Mouse (Mus musculus): ENCODE measurements at regions not wholly inside any gene's neighbourhood (a gene's known extent, or its start where the extent isn't known, plus 50 kb on each side); places are given as distances from the start of the nearest gene placed in this dataset.

- no peaks in the 10 kb centered on the region for H3K36me3 ChIP-seq (ENCODE audit: insufficient read depth, low read length)
- no peak overlapping the region for H3K4me2 ChIP-seq (replicated peaks; ENCODE audit: low read depth, low read length)
- no peaks in the 10 kb centered on the region for H3K27me3 ChIP-seq (ENCODE audit: insufficient read depth, low read length)
- no peak overlapping the region for H3K9ac ChIP-seq (replicated peaks; ENCODE audit: low read length)
- no peak for ATAC-seq (ENCODE audit: low FRiP score, low TSS enrichment)
- 92% methylated on average over 7 of the region's 7 CpGs for WGBS
- H3K9me3 ChIP-seq (ENCODE audit: low read length) = no peaks in the 10 kb centered on the region
- no peak overlapping the region for H3K4me3 ChIP-seq (ENCODE audit: low read length)
- no peaks in the 10 kb centered on the region for H3K4me1 ChIP-seq (ENCODE audit: insufficient read depth, low read length)
- H3K27ac ChIP-seq (ENCODE audit: low read length) = no peak overlapping the region
Measured at GRCm38 (mm10) chr1:137593732-137594131, 581.8 kb downstream of the Ptprc start.

- no peaks in the 10 kb centered on the region for H3K27me3 ChIP-seq (ENCODE audit: insufficient read depth, low read length)
- no peak for ATAC-seq (ENCODE audit: low FRiP score, low TSS enrichment)
- H3K36me3 ChIP-seq (ENCODE audit: insufficient read depth, low read length) = no peaks in the 10 kb centered on the region
- no peaks in the 10 kb centered on the region for H3K9me3 ChIP-seq (ENCODE audit: low read length)
- H3K27ac ChIP-seq (ENCODE audit: low read length) = no peak overlapping the region
- no peaks in the 10 kb centered on the region for H3K4me1 ChIP-seq (ENCODE audit: insufficient read depth, low read length)
- H3K9ac ChIP-seq (replicated peaks; ENCODE audit: low read length) = no peak overlapping the region
- 52% methylated on average over 2 of the region's 2 CpGs for WGBS
- no peak overlapping the region for H3K4me2 ChIP-seq (replicated peaks; ENCODE audit: low read depth, low read length)
- H3K4me3 ChIP-seq (ENCODE audit: low read length) = no peak overlapping the region
Measured at GRCm38 (mm10) chr1:137591891-137592290, 583.6 kb downstream of the Ptprc start.

- no peaks in the 10 kb centered on the region for H3K36me3 ChIP-seq (ENCODE audit: insufficient read depth, low read length)
- no peak overlapping the region for H3K9ac ChIP-seq (replicated peaks; ENCODE audit: low read length)
- H3K4me1 ChIP-seq (ENCODE audit: insufficient read depth, low read length) = no peaks in the 10 kb centered on the region
- no peaks in the 10 kb centered on the region for H3K27me3 ChIP-seq (ENCODE audit: insufficient read depth, low read length)
- no peak overlapping the region for H3K4me3 ChIP-seq (ENCODE audit: low read length)
- H3K27ac ChIP-seq (ENCODE audit: low read length) = no peak overlapping the region
- ATAC-seq (ENCODE audit: low FRiP score, low TSS enrichment) = no peak
- no peaks in the 10 kb centered on the region for H3K9me3 ChIP-seq (ENCODE audit: low read length)
- 54% methylated on average over 3 of the region's 3 CpGs for WGBS
- no peak overlapping the region for H3K4me2 ChIP-seq (replicated peaks; ENCODE audit: low read depth, low read length)
Measured at GRCm38 (mm10) chr1:137591295-137591694, 584.2 kb downstream of the Ptprc start.

- Histone ChIP-seq H3K27me3 (ENCODE audit: insufficient read depth, low read length) (no peaks in the 10 kb centered on the region), H3K9me3 (ENCODE audit: low read length) (no peaks in the 10 kb centered on the region), H3K9ac (replicated peaks; ENCODE audit: low read length) (no peak overlapping the region), H3K4me1 (ENCODE audit: insufficient read depth, low read length) (no peaks in the 10 kb centered on the region), H3K36me3 (ENCODE audit: insufficient read depth, low read length) (no peaks in the 10 kb centered on the region), H3K4me2 (replicated peaks; ENCODE audit: low read depth, low read length) (no peak overlapping the region), H3K27ac (ENCODE audit: low read length) (no peak overlapping the region), H3K4me3 (ENCODE audit: low read length) (no peak overlapping the region)
- ATAC-seq (ENCODE audit: low FRiP score, low TSS enrichment) = no peak
- WGBS = 81% methylated on average over 6 of the region's 6 CpGs
Measured at GRCm38 (mm10) chr1:137588304-137589300, 586.9 kb downstream of the Ptprc start.

- H3K27me3 ChIP-seq (ENCODE audit: insufficient read depth, low read length) = no peaks in the 10 kb centered on the region
- ATAC-seq (ENCODE audit: low FRiP score, low TSS enrichment) = no peak
- no peak overlapping the region for H3K4me2 ChIP-seq (replicated peaks; ENCODE audit: low read depth, low read length)
- H3K9me3 ChIP-seq (ENCODE audit: low read length) = no peaks in the 10 kb centered on the region
- no peak overlapping the region for H3K4me3 ChIP-seq (ENCODE audit: low read length)
- no peaks in the 10 kb centered on the region for H3K36me3 ChIP-seq (ENCODE audit: insufficient read depth, low read length)
- H3K9ac ChIP-seq (replicated peaks; ENCODE audit: low read length) = no peak overlapping the region
- 83% methylated on average over 12 of the region's 12 CpGs for WGBS
- H3K27ac ChIP-seq (ENCODE audit: low read length) = no peak overlapping the region
- H3K4me1 ChIP-seq (ENCODE audit: insufficient read depth, low read length) = no peaks in the 10 kb centered on the region
Measured at GRCm38 (mm10) chr1:137587481-137588228, 587.9 kb downstream of the Ptprc start.

GRCm38 (mm10) chr1:137584696-137585095 lies 590.8 kb downstream of the Ptprc start:
- H3K9ac ChIP-seq (replicated peaks; ENCODE audit: low read length) = no peak overlapping the region
- 74% methylated on average over 6 of the region's 6 CpGs for WGBS
- ATAC-seq (ENCODE audit: low FRiP score, low TSS enrichment) = no peak

GRCm38 (mm10) chr1:137584104-137584675 lies 591.3 kb downstream of the Ptprc start:
- WGBS = 87% methylated on average over 13 of the region's 13 CpGs
- Histone ChIP-seq H3K27me3 (ENCODE audit: insufficient read depth, low read length) (no peaks in the 10 kb centered on the region), H3K9me3 (ENCODE audit: low read length) (no peaks in the 10 kb centered on the region), H3K27ac (ENCODE audit: low read length) (no peak overlapping the region), H3K4me1 (ENCODE audit: insufficient read depth, low read length) (no peaks in the 10 kb centered on the region), H3K4me2 (replicated peaks; ENCODE audit: low read depth, low read length) (no peak overlapping the region), H3K4me3 (ENCODE audit: low read length) (no peak overlapping the region), H3K9ac (replicated peaks; ENCODE audit: low read length) (no peak overlapping the region), H3K36me3 (ENCODE audit: insufficient read depth, low read length) (no peaks in the 10 kb centered on the region)
- ATAC-seq (ENCODE audit: low FRiP score, low TSS enrichment) = no peak

More at GRCm38 (mm10) chr1:137584696-137585095, 590.8 kb downstream of the Ptprc start:
- Histone ChIP-seq H3K36me3 (ENCODE audit: insufficient read depth, low read length) (no peaks in the 10 kb centered on the region), H3K27me3 (ENCODE audit: insufficient read depth, low read length) (no peaks in the 10 kb centered on the region), H3K27ac (ENCODE audit: low read length) (no peak overlapping the region), H3K9me3 (ENCODE audit: low read length) (no peaks in the 10 kb centered on the region), H3K4me1 (ENCODE audit: insufficient read depth, low read length) (no peaks in the 10 kb centered on the region), H3K4me3 (ENCODE audit: low read length) (no peak overlapping the region), H3K4me2 (replicated peaks; ENCODE audit: low read depth, low read length) (no peak overlapping the region)

- ATAC-seq (ENCODE audit: low FRiP score, low TSS enrichment) = no peak
- Histone ChIP-seq H3K4me1 (ENCODE audit: insufficient read depth, low read length) (peaks cover 6% of the 10 kb centered on the region; the same call in 1 of the 2 replicates), H3K9ac (replicated peaks; ENCODE audit: low read length) (no peak overlapping the region), H3K4me2 (replicated peaks; ENCODE audit: low read depth, low read length) (no peak overlapping the region), H3K36me3 (ENCODE audit: insufficient read depth, low read length) (no peaks in the 10 kb centered on the region), H3K9me3 (ENCODE audit: low read length) (no peaks in the 10 kb centered on the region), H3K27me3 (ENCODE audit: insufficient read depth, low read length) (no peaks in the 10 kb centered on the region), H3K4me3 (ENCODE audit: low read length) (no peak overlapping the region), H3K27ac (ENCODE audit: low read length) (no peak overlapping the region)
- 54% methylated on average over 1 of the region's 1 CpGs for WGBS
Measured at GRCm38 (mm10) chr1:137577639-137578038, 597.9 kb downstream of the Ptprc start.

- no peak for ATAC-seq (ENCODE audit: low FRiP score, low TSS enrichment)
- Histone ChIP-seq H3K9me3 (ENCODE audit: low read length) (no peaks in the 10 kb centered on the region), H3K4me2 (replicated peaks; ENCODE audit: low read depth, low read length) (no peak overlapping the region), H3K4me1 (ENCODE audit: insufficient read depth, low read length) (peaks cover 8% of the 10 kb centered on the region; the same call in 1 of the 2 replicates), H3K4me3 (ENCODE audit: low read length) (no peak overlapping the region), H3K27me3 (ENCODE audit: insufficient read depth, low read length) (no peaks in the 10 kb centered on the region), H3K27ac (ENCODE audit: low read length) (no peak overlapping the region), H3K9ac (replicated peaks; ENCODE audit: low read length) (no peak overlapping the region), H3K36me3 (ENCODE audit: insufficient read depth, low read length) (no peaks in the 10 kb centered on the region)
- WGBS = 53% methylated on average over 9 of the region's 9 CpGs
Measured at GRCm38 (mm10) chr1:137576174-137576573, 599.3 kb downstream of the Ptprc start.
